Mouse (Mus musculus): Measurements from ENCODE around the gene Cyp2b10.
"Not testable (repeated sequence)": the region's sequence is repeated elsewhere in the genome, so short reads cannot be mapped to it uniquely, and the experiment has no call there.

Gene Cyp2b10

GRCm38 (mm10) chr7:25897411-25897810 is at the start of gene Cyp2b10:
TSS of gene Cyp2b10 (plus strand) at chr7:25897620.
- in situ Hi-C loops (cut with MboI, MseI), result no loop called here

- in situ Hi-C loops (cut with MboI, MseI), result no loop called here
Observed at GRCm38 (mm10) chr7:25847722-25848443, 49.5 kb upstream of the Cyp2b10 start.

GRCm38 (mm10) chr7:25848444-25848812 is 49.0 kb upstream of the Cyp2b10 start:
- in situ Hi-C loops (cut with MboI, MseI), result no loop called here

GRCm38 (mm10) chr7:25855082-25855481 is 42.3 kb upstream of the Cyp2b10 start:
- in situ Hi-C loops (cut with MboI, MseI), result no loop called here

GRCm38 (mm10) chr7:25859962-25860870 is 37.2 kb upstream of the Cyp2b10 start:
- in situ Hi-C loops (cut with MboI, MseI), result no loop called here

- in situ Hi-C loops (cut with MboI, MseI), result no loop called here
Observed at GRCm38 (mm10) chr7:25862365-25862764, 35.1 kb upstream of the Cyp2b10 start.

- in situ Hi-C loops (cut with MboI, MseI), result no loop called here
Observed at GRCm38 (mm10) chr7:25863756-25864155, 33.7 kb upstream of the Cyp2b10 start.

- in situ Hi-C loops (cut with MboI, MseI), result no loop called here
Observed at GRCm38 (mm10) chr7:25864861-25865260, 32.6 kb upstream of the Cyp2b10 start.

- in situ Hi-C loops (cut with MboI, MseI), result no loop called here
Observed at GRCm38 (mm10) chr7:25869789-25870188, 27.6 kb upstream of the Cyp2b10 start.

- in situ Hi-C loops (cut with MboI, MseI), result no loop called here
Observed at GRCm38 (mm10) chr7:25872624-25873023, 24.8 kb upstream of the Cyp2b10 start.

GRCm38 (mm10) chr7:25878735-25879134 is 18.7 kb upstream of the Cyp2b10 start:
- in situ Hi-C loops (cut with MboI, MseI), result no loop called here

- in situ Hi-C loops (cut with MboI, MseI), result not testable (repeated sequence)
Observed at GRCm38 (mm10) chr7:25880721-25881120, 16.7 kb upstream of the Cyp2b10 start.

GRCm38 (mm10) chr7:25884272-25884671 is 13.1 kb upstream of the Cyp2b10 start:
- in situ Hi-C loops (cut with MboI, MseI), result no loop called here

GRCm38 (mm10) chr7:25887758-25888157 is 9.7 kb upstream of the Cyp2b10 start:
- in situ Hi-C loops (cut with MboI, MseI), result no loop called here

GRCm38 (mm10) chr7:25893159-25893558 is 4.3 kb upstream of the Cyp2b10 start:
- in situ Hi-C loops (cut with MboI, MseI), result no loop called here

GRCm38 (mm10) chr7:25895162-25895561 is 2.3 kb upstream of the Cyp2b10 start:
- in situ Hi-C loops (cut with MboI, MseI), result no loop called here

GRCm38 (mm10) chr7:25898064-25898463 is 644 bp downstream of the Cyp2b10 start:
- in situ Hi-C loops (cut with MboI, MseI), result no loop called here

- in situ Hi-C loops (cut with MboI, MseI), result no loop called here
Observed at GRCm38 (mm10) chr7:25902061-25902690, 4.8 kb downstream of the Cyp2b10 start.

- in situ Hi-C loops (cut with MboI, MseI), result no loop called here
Observed at GRCm38 (mm10) chr7:25903156-25903555, 5.7 kb downstream of the Cyp2b10 start.

- in situ Hi-C loops (cut with MboI, MseI), result no loop called here
Observed at GRCm38 (mm10) chr7:25904066-25904465, 6.6 kb downstream of the Cyp2b10 start.

GRCm38 (mm10) chr7:25904489-25904888 is 7.1 kb downstream of the Cyp2b10 start:
- in situ Hi-C loops (cut with MboI, MseI), result no loop called here

GRCm38 (mm10) chr7:25907380-25907779 is 10.0 kb downstream of the Cyp2b10 start:
- in situ Hi-C loops (cut with MboI, MseI), result no loop called here

All from T-helper 2 cell (primary cell).